Mouse (Mus musculus): ENCODE results near the gene Trappc12. TPM values are rescaled to one million over a fixed set of nuclear protein-coding genes. Genes with fewer than 3 reads are reported as not detected.
A peak's percentile ranks its signal among the peaks of the same experiment; 100 is the strongest.

Gene Trappc12
- polyA plus RNA-seq, 1 experiment from 2014 or later, result 16.7 TPM

DNA sequence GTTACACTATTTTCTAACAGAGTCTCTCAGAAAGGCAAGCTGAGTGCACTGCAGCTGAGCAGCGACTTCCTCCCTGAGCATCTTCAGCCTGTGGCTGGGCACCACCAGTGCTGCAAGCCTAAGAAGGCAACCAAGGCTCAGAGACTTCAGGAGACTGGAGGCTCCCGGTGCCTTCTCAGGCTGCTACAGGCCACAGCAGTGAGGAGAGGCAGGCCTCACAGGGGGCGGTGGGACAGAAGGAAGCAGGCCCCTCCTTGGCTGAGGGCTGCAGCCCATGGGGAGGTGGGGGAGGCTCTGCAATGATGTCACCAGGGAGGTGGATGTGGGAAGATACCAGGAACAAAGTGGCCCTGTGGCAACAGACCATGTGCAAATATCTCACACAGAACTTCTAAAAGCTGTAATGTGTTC, 50.2 kb downstream of the Trappc12 start:
- H3K27ac ChIP-seq (ENCODE audit: low read length), result no peak overlapping the region
- H3K4me2 ChIP-seq (ENCODE audit: low read depth, low read length), result no peak overlapping the region
- H3K9me3 ChIP-seq (replicated peaks; ENCODE audit: control insufficient read depth, low read length), result no peaks in the 10 kb centered on the region
- H3K27me3 ChIP-seq (ENCODE audit: control insufficient read depth, insufficient read depth, low read depth, low read length), result no peaks in the 10 kb centered on the region
- no peaks in the 10 kb centered on the region for H3K36me3 ChIP-seq (ENCODE audit: control insufficient read depth, insufficient read depth)
- H3K9ac ChIP-seq (ENCODE audit: low read depth, low read length), result no peak overlapping the region
- no peak for ATAC-seq (ENCODE audit: low read depth)
- no peak overlapping the region for H3K4me3 ChIP-seq (ENCODE audit: low read depth, low read length)
- H3K4me1 ChIP-seq (ENCODE audit: control insufficient read depth, low read depth, low read length), result peaks cover 10% of the 10 kb centered on the region
- 37% methylated on average over 3 of the region's 3 CpGs for WGBS (ENCODE audit: insufficient replicate concordance)

DNA sequence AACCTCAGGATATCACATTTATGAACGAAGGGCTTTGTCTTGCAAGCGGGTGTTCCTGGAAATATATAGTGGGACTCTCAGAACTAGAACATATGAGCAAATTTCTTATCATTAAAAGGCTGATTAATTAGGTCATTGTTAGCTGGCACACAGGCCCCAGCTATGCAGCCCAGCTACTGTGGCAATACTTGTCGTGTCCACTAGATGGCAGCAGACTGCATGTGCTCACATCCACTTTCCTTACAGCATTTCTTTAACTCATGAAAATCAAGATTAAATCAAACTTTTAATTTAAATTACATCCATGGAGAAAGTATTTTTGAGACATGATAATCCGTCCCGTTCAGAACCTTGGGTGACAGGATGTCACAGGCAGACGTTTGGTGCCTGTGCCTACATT, 50.6 kb downstream of the Trappc12 start:
- Histone ChIP-seq H3K9ac (ENCODE audit: low read depth, low read length) (no peak overlapping the region), H3K4me1 (ENCODE audit: control insufficient read depth, low read depth, low read length) (peaks cover 10% of the 10 kb centered on the region), H3K27ac (ENCODE audit: low read length) (peak overlapping the region; percentile 45; the same call in 1 of the 2 replicates), H3K27me3 (ENCODE audit: control insufficient read depth, insufficient read depth, low read depth, low read length) (no peaks in the 10 kb centered on the region), H3K4me3 (ENCODE audit: low read depth, low read length) (no peak overlapping the region), H3K36me3 (ENCODE audit: control insufficient read depth, insufficient read depth) (no peaks in the 10 kb centered on the region), H3K4me2 (ENCODE audit: low read depth, low read length) (no peak overlapping the region), H3K9me3 (replicated peaks; ENCODE audit: control insufficient read depth, low read length) (no peaks in the 10 kb centered on the region)
- WGBS (ENCODE audit: insufficient replicate concordance), result 15% methylated on average over 6 of the region's 6 CpGs
- ATAC-seq (ENCODE audit: low read depth), result 0 out of 2 replicates have a peak, but pooled peaks have one; percentile 28

DNA sequence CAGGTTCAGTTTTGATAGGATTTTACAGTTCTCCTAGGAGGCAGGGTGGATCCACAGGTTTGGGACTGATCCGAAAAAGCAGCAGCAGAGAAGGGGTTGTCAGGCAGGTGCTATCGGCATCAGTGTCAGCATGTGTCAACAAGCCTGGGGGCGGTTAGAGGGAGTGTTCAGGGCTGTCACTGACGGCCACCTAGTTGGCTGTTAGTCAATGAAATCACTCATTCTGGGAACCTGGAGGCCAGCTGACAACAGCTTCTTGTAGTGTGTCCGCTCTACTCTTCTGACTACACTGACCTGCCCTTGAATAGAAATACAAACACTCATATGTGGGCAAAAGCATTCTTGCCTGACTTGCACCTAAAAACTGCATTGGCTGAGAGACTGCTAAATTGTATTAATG, 51.2 kb downstream of the Trappc12 start:
- no peaks in the 10 kb centered on the region for H3K9me3 ChIP-seq (replicated peaks; ENCODE audit: control insufficient read depth, low read length)
- peak; percentile 66 for ATAC-seq (ENCODE audit: low read depth)
- no peak overlapping the region for H3K4me2 ChIP-seq (ENCODE audit: low read depth, low read length)
- no peak overlapping the region for H3K9ac ChIP-seq (ENCODE audit: low read depth, low read length)
- 60% methylated on average over 5 of the region's 5 CpGs for WGBS (ENCODE audit: insufficient replicate concordance)
- H3K36me3 ChIP-seq (ENCODE audit: control insufficient read depth, insufficient read depth), result no peaks in the 10 kb centered on the region
- peaks cover 10% of the 10 kb centered on the region for H3K4me1 ChIP-seq (ENCODE audit: control insufficient read depth, low read depth, low read length)
- H3K27me3 ChIP-seq (ENCODE audit: control insufficient read depth, insufficient read depth, low read depth, low read length), result no peaks in the 10 kb centered on the region
- peak overlapping the region; percentile 45; the same call in 1 of the 2 replicates for H3K27ac ChIP-seq (ENCODE audit: low read length)
- no peak overlapping the region for H3K4me3 ChIP-seq (ENCODE audit: low read depth, low read length)

DNA sequence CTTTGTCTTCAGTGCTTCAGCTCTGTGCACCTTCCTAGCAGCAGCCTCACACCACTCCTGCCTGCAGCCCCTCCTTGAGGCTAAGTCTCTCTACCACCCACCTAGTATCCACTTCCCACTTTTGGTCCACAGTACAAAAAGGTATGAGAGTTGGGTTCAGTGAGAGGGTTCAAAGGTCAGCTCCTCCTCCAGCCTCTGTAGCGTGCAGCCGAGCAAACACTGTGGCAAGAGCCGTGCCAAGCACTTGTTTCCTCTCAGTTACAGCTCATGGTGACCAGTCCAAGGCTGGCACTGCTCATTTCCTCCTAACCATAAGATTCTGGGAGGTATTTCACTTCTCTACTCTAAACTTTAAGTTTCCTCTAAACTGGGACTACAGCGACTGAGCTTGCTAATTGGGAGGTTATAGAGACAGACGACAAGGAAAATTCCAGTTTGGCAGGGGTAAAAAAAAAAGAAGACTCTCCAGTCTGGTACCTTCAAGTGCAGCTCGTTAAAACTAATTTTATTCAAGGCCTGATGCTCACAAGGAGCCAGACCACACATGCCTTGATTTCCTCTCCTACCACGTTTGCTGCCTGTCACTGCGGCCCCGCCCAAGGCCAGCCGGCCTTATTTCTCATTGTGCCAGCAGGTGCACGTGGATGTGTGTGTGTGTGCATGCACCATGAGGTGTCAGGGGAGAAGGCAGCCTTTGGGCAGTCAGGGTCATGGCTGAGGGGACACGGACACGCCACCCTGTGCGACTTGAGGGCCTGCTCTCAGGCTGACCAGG, 52.3 kb downstream of the Trappc12 start:
- H3K27me3 ChIP-seq (ENCODE audit: control insufficient read depth, insufficient read depth, low read depth, low read length), result no peaks in the 10 kb centered on the region
- H3K9ac ChIP-seq (ENCODE audit: low read depth, low read length), result no peak overlapping the region
- no peak overlapping the region for H3K4me2 ChIP-seq (ENCODE audit: low read depth, low read length)
- H3K27ac ChIP-seq (ENCODE audit: low read length), result peak overlapping the region; percentile 29; the same call in 1 of the 2 replicates
- no peaks in the 10 kb centered on the region for H3K36me3 ChIP-seq (ENCODE audit: control insufficient read depth, insufficient read depth)
- H3K9me3 ChIP-seq (replicated peaks; ENCODE audit: control insufficient read depth, low read length), result no peaks in the 10 kb centered on the region
- H3K4me3 ChIP-seq (ENCODE audit: low read depth, low read length), result no peak overlapping the region
- peak; percentile 63 for ATAC-seq (ENCODE audit: low read depth)
- H3K4me1 ChIP-seq (ENCODE audit: control insufficient read depth, low read depth, low read length), result peaks cover 10% of the 10 kb centered on the region
- 72% methylated on average over 14 of the region's 14 CpGs for WGBS (ENCODE audit: insufficient replicate concordance)

DNA sequence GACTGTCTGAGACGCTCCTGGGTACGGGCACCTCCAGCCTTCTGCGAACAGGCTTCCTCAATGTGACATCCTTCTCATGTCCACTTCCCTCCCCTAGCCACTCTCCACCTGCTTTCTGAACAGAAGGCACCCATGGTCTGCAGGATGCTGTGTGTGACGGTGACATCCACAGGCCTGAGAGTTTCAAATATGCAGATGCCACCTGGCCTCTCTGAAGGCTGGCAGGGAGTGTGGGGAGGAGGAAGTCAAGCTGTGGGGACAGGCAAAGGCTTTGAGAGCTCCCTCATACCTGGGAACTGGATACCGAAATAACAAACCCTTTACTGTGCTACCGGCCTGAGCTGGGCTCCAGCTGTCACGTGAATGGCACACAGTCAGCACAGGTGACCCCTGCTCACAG, 55.5 kb downstream of the Trappc12 start:
- 86% methylated on average over 7 of the region's 7 CpGs for WGBS (ENCODE audit: insufficient replicate concordance)
- Histone ChIP-seq H3K9ac (ENCODE audit: low read depth, low read length) (no peak overlapping the region), H3K36me3 (ENCODE audit: control insufficient read depth, insufficient read depth) (peaks cover 7% of the 10 kb centered on the region; the same call in 1 of the 2 replicates), H3K4me3 (ENCODE audit: low read depth, low read length) (no peak overlapping the region), H3K9me3 (replicated peaks; ENCODE audit: control insufficient read depth, low read length) (no peaks in the 10 kb centered on the region), H3K4me2 (ENCODE audit: low read depth, low read length) (no peak overlapping the region), H3K27me3 (ENCODE audit: control insufficient read depth, insufficient read depth, low read depth, low read length) (no peaks in the 10 kb centered on the region), H3K27ac (ENCODE audit: low read length) (no peak overlapping the region), H3K4me1 (ENCODE audit: control insufficient read depth, low read depth, low read length) (peaks cover 10% of the 10 kb centered on the region)
- no peak for ATAC-seq (ENCODE audit: low read depth)

DNA sequence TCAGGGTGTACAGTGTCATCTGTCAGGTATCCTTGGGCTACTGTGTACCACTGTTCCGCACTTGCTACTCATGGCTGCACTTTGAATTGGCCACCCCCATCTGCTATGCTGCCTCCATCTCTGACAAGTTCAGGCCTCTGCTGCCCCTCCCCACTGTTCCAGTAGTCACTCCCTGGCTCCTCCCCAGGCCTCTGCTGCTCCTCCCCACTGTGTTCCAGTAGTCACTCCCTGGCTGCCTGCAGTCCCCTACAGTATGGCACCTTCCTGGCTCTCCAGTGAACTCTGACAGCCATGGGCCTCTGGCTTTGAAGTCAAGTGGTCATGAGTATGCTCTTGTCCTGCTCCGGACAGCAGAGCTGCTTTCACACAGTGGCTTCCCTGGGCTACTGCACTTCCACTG, 56.0 kb downstream of the Trappc12 start:
- Histone ChIP-seq H3K4me3 (ENCODE audit: low read depth, low read length) (no peak overlapping the region), H3K4me2 (ENCODE audit: low read depth, low read length) (no peak overlapping the region), H3K9me3 (replicated peaks; ENCODE audit: control insufficient read depth, low read length) (no peaks in the 10 kb centered on the region), H3K9ac (ENCODE audit: low read depth, low read length) (no peak overlapping the region), H3K36me3 (ENCODE audit: control insufficient read depth, insufficient read depth) (peaks cover 7% of the 10 kb centered on the region; the same call in 1 of the 2 replicates), H3K27me3 (ENCODE audit: control insufficient read depth, insufficient read depth, low read depth, low read length) (no peaks in the 10 kb centered on the region), H3K27ac (ENCODE audit: low read length) (no peak overlapping the region), H3K4me1 (ENCODE audit: control insufficient read depth, low read depth, low read length) (peaks cover 10% of the 10 kb centered on the region)
- 74% methylated on average over 2 of the region's 2 CpGs for WGBS (ENCODE audit: insufficient replicate concordance)
- 0 out of 2 replicates have a peak, but pooled peaks have one; percentile 17 for ATAC-seq (ENCODE audit: low read depth)

DNA sequence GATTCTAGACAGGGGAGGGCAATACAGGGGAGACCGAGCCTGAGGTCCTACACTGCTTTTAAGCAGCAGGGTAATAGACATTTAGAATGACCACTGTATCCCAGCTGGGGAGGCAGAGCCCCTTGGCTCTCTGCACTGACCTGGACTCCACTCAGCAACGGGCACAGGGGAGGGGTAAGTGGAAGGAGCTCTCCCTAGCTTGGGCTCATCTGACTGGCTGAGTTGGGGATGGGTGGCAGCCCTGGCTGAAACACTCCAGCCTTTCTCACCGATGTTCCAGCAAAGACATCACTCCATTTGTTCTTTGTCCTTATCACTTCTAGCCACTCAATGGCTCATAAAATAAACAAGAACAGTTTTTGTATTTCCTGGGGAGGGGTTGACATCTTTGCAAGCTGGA, 56.5 kb downstream of the Trappc12 start:
- Histone ChIP-seq H3K9me3 (replicated peaks; ENCODE audit: control insufficient read depth, low read length) (no peaks in the 10 kb centered on the region), H3K36me3 (ENCODE audit: control insufficient read depth, insufficient read depth) (peaks cover 7% of the 10 kb centered on the region; the same call in 1 of the 2 replicates), H3K27ac (ENCODE audit: low read length) (no peak overlapping the region), H3K27me3 (ENCODE audit: control insufficient read depth, insufficient read depth, low read depth, low read length) (no peaks in the 10 kb centered on the region), H3K4me2 (ENCODE audit: low read depth, low read length) (no peak overlapping the region), H3K4me3 (ENCODE audit: low read depth, low read length) (no peak overlapping the region), H3K9ac (ENCODE audit: low read depth, low read length) (no peak overlapping the region), H3K4me1 (ENCODE audit: control insufficient read depth, low read depth, low read length) (peaks cover 10% of the 10 kb centered on the region)
- no peak for ATAC-seq (ENCODE audit: low read depth)
- 64% methylated on average over 3 of the region's 3 CpGs for WGBS (ENCODE audit: insufficient replicate concordance)

DNA sequence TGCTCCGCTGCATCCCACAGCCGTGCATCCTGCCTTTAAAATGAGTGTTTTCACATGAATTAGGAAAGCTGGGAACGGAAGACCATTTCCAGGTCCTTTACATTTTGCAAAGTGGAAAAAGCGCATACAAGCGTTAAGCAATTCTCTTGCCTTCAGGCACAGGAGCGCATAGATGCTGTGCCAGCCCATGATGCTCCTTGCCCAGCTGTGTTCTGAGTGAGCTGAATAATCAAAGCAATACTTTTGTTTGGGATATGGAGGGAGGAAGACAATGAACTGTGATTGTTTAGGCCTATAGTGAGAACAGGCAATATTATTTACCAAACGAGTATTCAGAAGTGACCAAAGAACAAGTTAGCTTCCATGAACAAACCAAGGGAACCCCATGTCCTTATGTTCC, 59.5 kb downstream of the Trappc12 start:
- no peak for ATAC-seq (ENCODE audit: low read depth)
- H3K27ac ChIP-seq (ENCODE audit: low read length), result no peak overlapping the region
- H3K27me3 ChIP-seq (ENCODE audit: control insufficient read depth, insufficient read depth, low read depth, low read length), result no peaks in the 10 kb centered on the region
- no peak overlapping the region for H3K9ac ChIP-seq (ENCODE audit: low read depth, low read length)
- no peaks in the 10 kb centered on the region; the same call in 1 of the 2 replicates for H3K4me1 ChIP-seq (ENCODE audit: control insufficient read depth, low read depth, low read length)
- H3K36me3 ChIP-seq (ENCODE audit: control insufficient read depth, insufficient read depth), result peaks cover 7% of the 10 kb centered on the region; the same call in 1 of the 2 replicates
- H3K9me3 ChIP-seq (replicated peaks; ENCODE audit: control insufficient read depth, low read length), result no peaks in the 10 kb centered on the region
- 86% methylated on average over 7 of the region's 7 CpGs for WGBS (ENCODE audit: insufficient replicate concordance)
- H3K4me2 ChIP-seq (ENCODE audit: low read depth, low read length), result no peak overlapping the region
- no peak overlapping the region for H3K4me3 ChIP-seq (ENCODE audit: low read depth, low read length)

DNA sequence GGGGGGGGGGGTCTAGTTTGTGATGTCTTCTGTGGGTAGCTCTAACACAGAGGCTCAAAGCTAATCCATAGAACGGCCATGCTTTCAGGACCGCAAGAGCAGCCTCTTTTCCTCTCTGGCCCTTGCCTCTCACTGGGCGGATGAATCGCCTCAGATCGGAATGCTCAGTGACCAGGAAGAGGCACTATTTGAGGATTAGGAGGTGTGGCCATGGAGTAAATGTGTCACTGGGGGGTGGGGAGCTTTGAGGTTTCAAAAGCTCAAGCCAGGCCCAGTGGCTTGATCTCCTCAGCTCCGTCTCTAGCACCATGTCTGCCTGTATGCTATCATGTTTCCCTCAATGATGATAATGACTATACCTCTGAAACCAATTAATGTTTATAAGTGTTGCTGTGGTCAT, 61.3 kb downstream of the Trappc12 start:
- no peaks in the 10 kb centered on the region; the same call in 1 of the 2 replicates for H3K4me1 ChIP-seq (ENCODE audit: control insufficient read depth, low read depth, low read length)
- WGBS (ENCODE audit: insufficient replicate concordance), result 79% methylated on average over 6 of the region's 6 CpGs
- H3K4me2 ChIP-seq (ENCODE audit: low read depth, low read length), result no peak overlapping the region
- H3K27me3 ChIP-seq (ENCODE audit: control insufficient read depth, insufficient read depth, low read depth, low read length), result no peaks in the 10 kb centered on the region
- no peak overlapping the region for H3K4me3 ChIP-seq (ENCODE audit: low read depth, low read length)
- H3K9me3 ChIP-seq (replicated peaks; ENCODE audit: control insufficient read depth, low read length), result no peaks in the 10 kb centered on the region
- no peak overlapping the region for H3K9ac ChIP-seq (ENCODE audit: low read depth, low read length)
- H3K36me3 ChIP-seq (ENCODE audit: control insufficient read depth, insufficient read depth), result peaks cover 7% of the 10 kb centered on the region; the same call in 1 of the 2 replicates
- no peak for ATAC-seq (ENCODE audit: low read depth)
- H3K27ac ChIP-seq (ENCODE audit: low read length), result no peak overlapping the region
